Mouse (Mus musculus): ENCODE results near the gene 4921524J17Rik.

Gene 4921524J17Rik

GRCm38 (mm10) chr8:85380824-85381209 is 51.8 kb downstream of the 4921524J17Rik start:
- no peak for DNase-seq (ENCODE audit: low spot score)

GRCm38 (mm10) chr8:85380123-85380823 is 52.4 kb downstream of the 4921524J17Rik start:
- no peak for DNase-seq (ENCODE audit: low spot score)

- DNase-seq (ENCODE audit: low spot score): peak; percentile 28
Measured at GRCm38 (mm10) chr8:85379142-85379781, 53.4 kb downstream of the 4921524J17Rik start.

- no peak for DNase-seq (ENCODE audit: low spot score)
Measured at GRCm38 (mm10) chr8:85376516-85376915, 56.1 kb downstream of the 4921524J17Rik start.

- DNase-seq (ENCODE audit: low spot score): no peak
Measured at GRCm38 (mm10) chr8:85374286-85374685, 58.3 kb downstream of the 4921524J17Rik start.

GRCm38 (mm10) chr8:85373435-85374039 is 59.1 kb downstream of the 4921524J17Rik start:
- no peak for DNase-seq (ENCODE audit: low spot score)

GRCm38 (mm10) chr8:85372465-85372839 is 60.2 kb downstream of the 4921524J17Rik start:
- DNase-seq (ENCODE audit: low spot score): no peak

GRCm38 (mm10) chr8:85371736-85372464 is 60.7 kb downstream of the 4921524J17Rik start:
- DNase-seq (ENCODE audit: low spot score): no peak

- peak; percentile 32 for DNase-seq (ENCODE audit: low spot score)
Measured at GRCm38 (mm10) chr8:85365176-85365575, 67.5 kb downstream of the 4921524J17Rik start.

- DNase-seq (ENCODE audit: low spot score): no peak
Measured at GRCm38 (mm10) chr8:85364628-85365027, 68.0 kb downstream of the 4921524J17Rik start.

- no peak for DNase-seq (ENCODE audit: low spot score)
Measured at GRCm38 (mm10) chr8:85363406-85363805, 69.2 kb downstream of the 4921524J17Rik start.

- DNase-seq (ENCODE audit: low spot score): no peak
Measured at GRCm38 (mm10) chr8:85362211-85362610, 70.4 kb downstream of the 4921524J17Rik start.

Data from embryo, embryonic 10.5 days (tissue).